Mouse (Mus musculus): Measurements from ENCODE around the gene Gcnt3. TPM values are rescaled to one million over a fixed set of nuclear protein-coding genes. Genes with fewer than 3 reads are reported as not detected.

Gene Gcnt3
- polyA plus RNA-seq, 1 experiment from 2014 or later, result not detected

GRCm38 (mm10) chr9:70006984-70007383 is 30.9 kb downstream of the Gcnt3 start:
- 95% methylated on average over 5 of the region's 5 CpGs for WGBS (ENCODE audit: missing documents)
- Histone ChIP-seq H3K36me3 (ENCODE audit: inconsistent target) (peaks cover 45% of the 10 kb centered on the region), H3K79me2 (ENCODE audit: inconsistent target) (peaks cover 43% of the 10 kb centered on the region; the same call in 1 of the 2 replicates), H3K4me3 (ENCODE audit: inconsistent target) (no peak overlapping the region), H3K27ac (no peak overlapping the region)

GRCm38 (mm10) chr9:70003516-70003915 is 34.4 kb downstream of the Gcnt3 start:
- Histone ChIP-seq H3K4me3 (ENCODE audit: inconsistent target) (no peak overlapping the region), H3K36me3 (ENCODE audit: inconsistent target) (peaks cover 68% of the 10 kb centered on the region), H3K79me2 (ENCODE audit: inconsistent target) (peaks cover 64% of the 10 kb centered on the region; the same call in 1 of the 2 replicates), H3K27ac (no peak overlapping the region)
- 95% methylated on average over 10 of the region's 10 CpGs for WGBS (ENCODE audit: missing documents)

GRCm38 (mm10) chr9:69999318-69999717 is 38.6 kb downstream of the Gcnt3 start:
- Histone ChIP-seq H3K36me3 (ENCODE audit: inconsistent target) (peaks cover 87% of the 10 kb centered on the region), H3K4me3 (ENCODE audit: inconsistent target) (no peak overlapping the region), H3K79me2 (ENCODE audit: inconsistent target) (peaks cover 80% of the 10 kb centered on the region), H3K27ac (no peak overlapping the region)
- WGBS (ENCODE audit: missing documents), result 82% methylated on average over 1 of the region's 1 CpGs

DNA sequence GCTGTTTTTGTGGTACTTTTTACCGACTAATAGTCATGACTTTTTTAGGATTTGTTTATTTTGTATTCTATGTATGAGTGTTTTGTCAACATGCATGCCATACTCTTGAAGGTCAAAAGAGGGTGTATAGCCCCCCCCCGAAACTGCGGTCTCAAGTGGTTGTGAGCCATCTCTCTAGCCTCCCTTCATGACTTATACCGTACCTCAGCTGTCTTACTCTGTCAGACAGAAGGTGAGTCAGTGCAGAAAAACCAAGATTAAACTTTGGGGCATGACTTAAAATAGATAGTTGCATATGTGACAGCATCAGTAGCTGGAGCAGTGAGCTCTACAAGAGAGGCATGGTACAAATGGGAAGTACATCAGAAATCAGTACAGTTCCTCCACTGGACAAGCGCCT is 43.3 kb downstream of the Gcnt3 start:
- peaks cover 40% of the 10 kb centered on the region for H3K36me3 ChIP-seq (ENCODE audit: inconsistent target)
- 93% methylated on average over 5 of the region's 5 CpGs for WGBS (ENCODE audit: missing documents)

DNA sequence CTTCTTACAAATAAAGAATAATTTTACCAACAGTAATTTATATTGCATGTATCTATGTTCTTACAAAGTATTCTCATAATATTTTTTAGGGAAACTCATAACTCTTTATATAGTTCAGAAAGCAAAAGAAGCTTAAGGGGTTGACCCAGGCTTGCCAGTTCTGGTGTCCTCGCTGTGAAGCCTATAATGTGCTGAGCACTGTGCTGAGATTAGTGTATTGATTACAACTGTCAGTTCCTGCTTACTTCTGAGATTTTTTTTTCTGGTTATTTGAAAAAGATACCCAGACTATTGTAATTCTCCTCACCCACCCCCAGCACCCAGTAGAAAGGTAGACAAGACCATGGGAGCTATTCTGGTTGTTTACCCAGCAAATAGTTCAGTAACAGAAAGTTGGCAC is 44.4 kb downstream of the Gcnt3 start:
- WGBS (ENCODE audit: missing documents), result 56% methylated on average over 1 of the region's 1 CpGs
- Histone ChIP-seq H3K79me2 (ENCODE audit: inconsistent target) (peaks cover 82% of the 10 kb centered on the region), H3K4me3 (ENCODE audit: inconsistent target) (no peak overlapping the region), H3K27ac (peak overlapping the region; percentile 68), H3K36me3 (ENCODE audit: inconsistent target) (peaks cover 30% of the 10 kb centered on the region)

More for the DNA sequence above, 43.3 kb downstream of the Gcnt3 start:
- H3K27ac ChIP-seq, result no peak overlapping the region
- H3K79me2 ChIP-seq (ENCODE audit: inconsistent target), result peaks cover 93% of the 10 kb centered on the region
- H3K4me3 ChIP-seq (ENCODE audit: inconsistent target), result no peak overlapping the region

GRCm38 (mm10) chr9:69992841-69993277 is 45.0 kb downstream of the Gcnt3 start:
- 2% methylated on average over 5 of the region's 5 CpGs for WGBS (ENCODE audit: missing documents)

DNA sequence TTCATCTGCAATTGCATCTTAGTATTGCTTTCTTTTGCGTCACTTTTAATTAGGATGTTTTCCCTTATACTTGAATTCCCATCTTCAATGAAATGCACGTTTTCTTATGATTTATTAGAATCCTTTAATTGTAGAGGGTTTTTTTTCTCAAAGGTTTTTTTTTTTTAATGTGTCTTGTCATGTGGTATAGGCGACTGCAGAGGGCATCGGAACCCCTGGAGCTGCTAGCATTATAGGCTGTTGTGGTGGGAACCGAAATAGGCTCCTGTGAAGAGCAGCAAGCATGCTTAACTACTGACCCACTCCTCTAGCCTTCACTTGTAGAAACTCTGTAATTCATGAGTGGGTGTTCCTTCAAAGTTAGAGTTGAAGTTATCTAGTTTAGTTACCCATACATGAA is 47.5 kb downstream of the Gcnt3 start:
- H3K79me2 ChIP-seq (ENCODE audit: inconsistent target), result peaks cover 51% of the 10 kb centered on the region
- H3K36me3 ChIP-seq (ENCODE audit: inconsistent target), result 0 out of 2 replicates have a peak, but pooled peaks cover 1% of the 10 kb centered on the region
- 9% methylated on average over 5 of the region's 5 CpGs for WGBS (ENCODE audit: missing documents)
- peak overlapping the region; percentile 76 for H3K4me3 ChIP-seq (ENCODE audit: inconsistent target)
- H3K27ac ChIP-seq, result peak overlapping the region; percentile 68

More at GRCm38 (mm10) chr9:69992841-69993277, 45.0 kb downstream of the Gcnt3 start:
- Histone ChIP-seq H3K27ac (peak overlapping the region; percentile 68), H3K4me3 (ENCODE audit: inconsistent target) (no peak overlapping the region), H3K79me2 (ENCODE audit: inconsistent target) (peaks cover 76% of the 10 kb centered on the region), H3K36me3 (ENCODE audit: inconsistent target) (peaks cover 23% of the 10 kb centered on the region)

DNA sequence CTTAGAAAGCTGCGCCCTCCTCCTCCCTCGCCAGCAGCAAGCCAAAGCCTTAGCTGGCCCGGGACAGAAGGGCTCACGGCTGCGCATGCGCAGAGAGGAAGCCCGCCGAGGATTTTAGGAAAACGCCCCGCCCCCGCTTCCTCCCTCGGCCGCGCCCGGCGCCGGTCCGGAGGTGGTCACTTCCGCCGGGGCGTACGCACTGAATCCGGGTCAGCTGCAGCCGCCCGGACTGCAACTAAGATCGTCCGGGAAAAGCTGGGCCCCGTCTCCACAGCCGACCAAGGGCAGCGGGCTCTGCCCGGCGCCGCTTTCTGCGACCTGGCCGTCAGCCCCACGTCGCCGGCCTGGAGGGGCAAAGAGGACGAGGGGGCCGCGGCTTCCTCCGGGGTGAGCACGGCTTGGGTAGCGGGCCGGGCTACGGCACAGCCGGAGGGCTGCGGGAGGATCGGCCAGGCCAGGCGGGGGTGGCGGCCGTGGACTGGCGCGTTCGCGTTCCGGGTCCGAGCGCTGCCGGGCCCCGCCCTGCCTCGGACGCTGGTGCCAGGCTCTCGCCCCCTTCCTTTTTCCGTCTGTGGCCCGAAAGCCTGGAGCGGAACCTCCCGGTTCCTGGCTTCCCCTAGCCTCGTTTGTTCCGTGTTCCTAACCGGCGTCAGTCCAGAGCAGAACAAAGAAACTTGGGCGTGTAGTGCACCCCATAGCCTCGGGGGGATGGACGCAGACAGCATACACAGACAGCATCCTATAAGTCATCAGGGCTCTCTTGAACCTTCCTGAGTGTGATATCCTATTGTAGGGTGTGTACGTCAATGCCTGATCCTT is 48.4 kb downstream of the Gcnt3 start, which contains the start of gene Bnip2:
TSS of gene Bnip2 (plus strand) at position 164 of the 819 bp plus-strand sequence.
- WGBS (ENCODE audit: missing documents), result under 1% methylated on average over 60 of the region's 76 CpGs
- peak within 1 kb of the TSS; percentile 68 for H3K27ac ChIP-seq
- H3K36me3 ChIP-seq (ENCODE audit: inconsistent target), result no peaks in the 10 kb centered on the region
- peak within 1 kb of the TSS; percentile 76 for H3K4me3 ChIP-seq (ENCODE audit: inconsistent target)
- peaks cover 43% of the 10 kb centered on the region for H3K79me2 ChIP-seq (ENCODE audit: inconsistent target)

DNA sequence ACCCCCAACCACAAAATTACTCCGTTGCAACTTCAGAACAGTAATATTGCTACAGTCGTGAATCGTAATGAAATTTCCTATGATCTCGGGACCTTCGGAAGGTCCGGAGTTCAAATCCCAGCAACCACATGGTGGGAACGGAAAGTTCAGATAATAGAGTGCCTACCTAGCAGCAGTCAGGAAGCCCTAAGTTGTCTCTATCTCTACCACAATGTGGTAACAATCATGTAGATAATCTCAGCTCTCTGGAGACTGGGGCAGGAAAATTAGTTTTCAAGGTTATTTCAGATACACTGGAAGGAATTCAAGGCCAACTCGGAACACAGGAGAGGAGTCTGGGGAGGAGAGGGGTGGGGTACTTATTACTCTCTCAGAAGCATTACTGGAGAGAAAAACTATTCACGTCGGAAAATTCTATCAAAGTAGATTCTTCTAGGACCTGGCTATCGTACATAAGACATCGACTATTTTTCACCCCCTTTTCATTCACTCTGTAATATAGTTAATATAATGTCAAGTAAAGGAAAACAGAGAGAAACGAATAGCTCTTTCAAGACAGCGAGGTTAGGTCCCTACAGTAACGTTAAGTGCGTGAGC is 49.1 kb downstream of the Gcnt3 start:
- H3K4me3 ChIP-seq (ENCODE audit: inconsistent target), result peak overlapping the region; percentile 21; the same call in 1 of the 2 replicates
- H3K27ac ChIP-seq, result peak overlapping the region; percentile 46
- WGBS (ENCODE audit: missing documents), result 31% methylated on average over 16 of the region's 16 CpGs

DNA sequence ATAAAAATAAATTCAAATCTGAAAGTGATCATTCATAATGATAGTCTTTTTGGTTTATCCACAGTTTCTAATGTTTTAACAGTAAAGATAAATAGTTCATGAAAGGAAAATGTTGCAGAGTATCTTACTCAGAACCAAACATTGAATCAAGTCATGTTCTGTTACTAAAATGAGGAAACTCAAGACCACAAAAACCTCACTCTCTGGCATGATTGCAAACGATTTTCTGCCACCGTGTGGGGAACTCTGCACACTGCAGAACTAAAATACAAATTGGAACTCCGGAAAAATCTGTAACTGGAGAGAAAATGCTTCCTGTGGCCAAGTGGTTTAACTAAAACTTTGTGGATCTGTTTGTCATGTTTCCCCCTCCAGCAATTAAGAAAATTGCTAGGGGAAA is 50.3 kb downstream of the Gcnt3 start:
- WGBS (ENCODE audit: missing documents), result 0% methylated on average over 3 of the region's 3 CpGs
- Histone ChIP-seq H3K79me2 (ENCODE audit: inconsistent target) (peaks cover 28% of the 10 kb centered on the region), H3K4me3 (ENCODE audit: inconsistent target) (no peak overlapping the region), H3K27ac (no peak overlapping the region), H3K36me3 (ENCODE audit: inconsistent target) (no peaks in the 10 kb centered on the region)

More for the DNA sequence above, 49.1 kb downstream of the Gcnt3 start:
- Histone ChIP-seq H3K36me3 (ENCODE audit: inconsistent target) (no peaks in the 10 kb centered on the region), H3K79me2 (ENCODE audit: inconsistent target) (peaks cover 35% of the 10 kb centered on the region)

GRCm38 (mm10) chr9:69986571-69986970 is 51.3 kb downstream of the Gcnt3 start:
- H3K79me2 ChIP-seq (ENCODE audit: inconsistent target), result peaks cover 18% of the 10 kb centered on the region
- no peaks in the 10 kb centered on the region for H3K36me3 ChIP-seq (ENCODE audit: inconsistent target)
- 93% methylated on average over 5 of the region's 5 CpGs for WGBS (ENCODE audit: missing documents)
- H3K4me3 ChIP-seq (ENCODE audit: inconsistent target), result no peak overlapping the region
- no peak overlapping the region for H3K27ac ChIP-seq

DNA sequence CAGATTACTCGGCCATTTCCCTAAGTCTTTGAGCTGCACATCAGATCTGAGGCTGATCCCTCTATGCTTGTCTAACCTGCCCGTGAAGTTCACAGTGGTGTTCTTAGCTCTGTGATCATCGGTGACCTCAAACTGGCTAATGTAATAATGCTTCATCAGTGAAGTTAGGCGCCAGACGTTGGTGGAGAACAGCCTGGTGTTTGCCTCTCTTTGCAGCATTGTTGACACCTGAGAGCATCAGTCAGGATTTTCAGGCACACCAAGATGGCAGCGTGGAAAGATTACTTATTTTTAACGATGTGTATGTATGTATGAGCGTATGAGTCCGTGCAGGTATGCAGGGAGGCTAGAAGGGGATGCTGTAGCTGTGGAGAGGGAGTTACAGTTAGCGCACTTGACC is 51.8 kb downstream of the Gcnt3 start:
- Histone ChIP-seq H3K36me3 (ENCODE audit: inconsistent target) (no peaks in the 10 kb centered on the region), H3K4me3 (ENCODE audit: inconsistent target) (no peak overlapping the region)
- WGBS (ENCODE audit: missing documents), result 99% methylated on average over 10 of the region's 10 CpGs

DNA sequence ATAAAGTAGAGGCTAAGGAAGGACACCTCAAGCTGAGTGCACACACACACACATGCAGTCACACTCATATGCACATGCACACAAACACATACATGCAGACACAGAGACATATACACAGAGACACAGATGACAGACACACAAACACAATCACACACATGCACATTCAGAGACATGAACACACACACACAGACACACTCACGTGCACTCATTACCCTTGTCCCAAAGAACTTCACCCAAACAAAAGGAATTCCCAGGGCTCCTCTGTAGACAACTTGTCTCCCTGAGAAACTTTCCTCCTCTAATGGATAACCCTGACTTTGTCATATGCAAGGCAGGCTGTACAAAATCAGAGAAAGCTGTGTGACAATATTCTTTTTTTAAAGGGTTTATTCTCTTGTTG is 52.4 kb downstream of the Gcnt3 start:
- WGBS (ENCODE audit: missing documents), result 100% methylated on average over 1 of the region's 1 CpGs
- Histone ChIP-seq H3K4me3 (ENCODE audit: inconsistent target) (no peak overlapping the region), H3K36me3 (ENCODE audit: inconsistent target) (no peaks in the 10 kb centered on the region), H3K27ac (no peak overlapping the region), H3K79me2 (ENCODE audit: inconsistent target) (peaks cover 8% of the 10 kb centered on the region)

More for the DNA sequence above, 51.8 kb downstream of the Gcnt3 start:
- H3K79me2 ChIP-seq (ENCODE audit: inconsistent target), result peaks cover 13% of the 10 kb centered on the region
- no peak overlapping the region for H3K27ac ChIP-seq
